Mouse (Mus musculus): ENCODE results near the gene Vdr. TPM values are rescaled to one million over a fixed set of nuclear protein-coding genes. Genes with fewer than 3 reads are reported as not detected.

Gene Vdr
- polyA plus RNA-seq (2016; fragmentation: Nextera tagmentation; extraction: Ambion mirVana): 0.24 and 0.42 TPM in 2 replicates

DNA sequence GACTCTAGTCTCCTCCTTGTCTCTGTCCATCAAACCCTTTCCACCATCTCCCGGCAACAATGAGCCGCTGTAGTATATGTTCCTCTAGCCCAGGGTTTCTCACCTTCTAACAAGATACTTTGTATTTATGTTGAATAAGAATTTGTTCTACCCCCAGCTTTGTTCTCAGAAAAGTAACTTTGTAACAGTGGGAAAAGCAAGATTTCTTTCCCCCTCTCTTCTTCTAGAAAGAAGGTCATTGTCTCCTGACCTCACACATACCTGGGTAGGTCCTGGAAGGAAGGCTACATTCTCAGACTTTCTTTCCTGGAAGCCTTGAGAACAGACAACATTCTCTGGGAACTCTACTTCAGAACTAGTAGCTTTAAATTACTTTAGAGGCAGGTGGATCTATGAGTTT, at the start of gene Vdr:
TSS of gene Vdr (minus strand) at position 101 of the 400 bp plus-strand sequence.
- H3K27ac ChIP-seq: no peak within 1 kb of the TSS
- H3K4me1 ChIP-seq (replicated peaks): peaks cover 14% of the 10 kb centered on the region
- H3K4me3 ChIP-seq (replicated peaks): no peak within 1 kb of the TSS
- peaks cover 50% of the 10 kb centered on the region for H3K27me3 ChIP-seq
- H3K9me3 ChIP-seq: no peaks in the 10 kb centered on the region
- H3K36me3 ChIP-seq: no peaks in the 10 kb centered on the region
- H3K9ac ChIP-seq (replicated peaks): no peak within 1 kb of the TSS
- ATAC-seq (ENCODE audit: insufficient number of reproducible peaks, insufficient read depth, low FRiP score, low TSS enrichment, low read depth): no peak
- WGBS: 97% methylated on average over 2 of the region's 2 CpGs
- H3K4me2 ChIP-seq: no peak within 1 kb of the TSS

GRCm38 (mm10) chr15:97956416-97956815, 46.0 kb upstream of the Vdr start:
- no peak overlapping the region for H3K4me2 ChIP-seq
- no peak overlapping the region for H3K4me3 ChIP-seq (replicated peaks)
- ATAC-seq (ENCODE audit: insufficient number of reproducible peaks, insufficient read depth, low FRiP score, low TSS enrichment, low read depth): no peak
- H3K9ac ChIP-seq (replicated peaks): no peak overlapping the region
- H3K36me3 ChIP-seq: no peaks in the 10 kb centered on the region
- no peaks in the 10 kb centered on the region for H3K9me3 ChIP-seq
- 0 out of 2 replicates have a peak overlapping the region, but pooled peaks have one; percentile 17 for H3K27ac ChIP-seq
- 57% methylated on average over 11 of the region's 11 CpGs for WGBS
- H3K27me3 ChIP-seq: peaks cover 7% of the 10 kb centered on the region; the same call in 1 of the 2 replicates
- H3K4me1 ChIP-seq (replicated peaks): peaks cover 21% of the 10 kb centered on the region

DNA sequence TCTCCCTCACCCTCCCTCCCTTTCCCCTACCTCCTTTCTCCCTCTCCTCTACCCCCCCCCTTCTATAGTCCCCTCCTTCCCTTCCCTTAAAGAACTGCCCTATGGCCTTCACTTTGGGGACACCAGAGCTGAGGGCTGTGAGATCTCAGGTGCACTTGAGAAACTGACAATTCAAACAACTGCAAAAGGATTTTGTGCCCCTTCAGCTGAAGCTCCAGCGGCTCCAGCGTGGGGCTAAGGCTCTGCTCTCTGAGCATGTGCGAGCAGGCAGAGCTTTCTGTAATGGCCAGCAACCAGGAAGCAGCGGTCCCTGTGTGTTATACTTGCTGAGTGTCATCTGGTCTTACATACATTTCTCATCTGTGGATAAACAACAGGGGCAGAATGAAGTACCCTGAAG, 45.3 kb upstream of the Vdr start:
- H3K27me3 ChIP-seq: peaks cover 7% of the 10 kb centered on the region; the same call in 1 of the 2 replicates
- H3K36me3 ChIP-seq: no peaks in the 10 kb centered on the region
- no peaks in the 10 kb centered on the region for H3K9me3 ChIP-seq
- H3K4me2 ChIP-seq: no peak overlapping the region
- H3K4me1 ChIP-seq (replicated peaks): peaks cover 21% of the 10 kb centered on the region
- H3K9ac ChIP-seq (replicated peaks): no peak overlapping the region
- H3K4me3 ChIP-seq (replicated peaks): no peak overlapping the region
- ATAC-seq (ENCODE audit: insufficient number of reproducible peaks, insufficient read depth, low FRiP score, low TSS enrichment, low read depth): no peak
- WGBS: 22% methylated on average over 4 of the region's 4 CpGs
- H3K27ac ChIP-seq: no peak overlapping the region

- no peak overlapping the region for H3K4me3 ChIP-seq (replicated peaks)
- H3K4me2 ChIP-seq: no peak overlapping the region
- H3K27me3 ChIP-seq: peaks cover 7% of the 10 kb centered on the region; the same call in 1 of the 2 replicates
- ATAC-seq (ENCODE audit: insufficient number of reproducible peaks, insufficient read depth, low FRiP score, low TSS enrichment, low read depth): no peak
- H3K9me3 ChIP-seq: no peaks in the 10 kb centered on the region
- H3K9ac ChIP-seq (replicated peaks): no peak overlapping the region
- peaks cover 21% of the 10 kb centered on the region for H3K4me1 ChIP-seq (replicated peaks)
- 76% methylated on average over 1 of the region's 1 CpGs for WGBS
- no peak overlapping the region for H3K27ac ChIP-seq
- no peaks in the 10 kb centered on the region for H3K36me3 ChIP-seq
These were observed 44.9 kb upstream of the Vdr start for GRCm38 (mm10) chr15:97955286-97955685.

- H3K9ac ChIP-seq (replicated peaks): no peak overlapping the region
- ATAC-seq (ENCODE audit: insufficient number of reproducible peaks, insufficient read depth, low FRiP score, low TSS enrichment, low read depth): no peak
- no peaks in the 10 kb centered on the region for H3K9me3 ChIP-seq
- H3K4me1 ChIP-seq (replicated peaks): peaks cover 23% of the 10 kb centered on the region
- 82% methylated on average over 8 of the region's 8 CpGs for WGBS
- H3K4me2 ChIP-seq: no peak overlapping the region
- peaks cover 7% of the 10 kb centered on the region; the same call in 1 of the 2 replicates for H3K27me3 ChIP-seq
- no peak overlapping the region for H3K4me3 ChIP-seq (replicated peaks)
- no peaks in the 10 kb centered on the region for H3K36me3 ChIP-seq
- H3K27ac ChIP-seq: no peak overlapping the region
These were observed 44.2 kb upstream of the Vdr start for GRCm38 (mm10) chr15:97954671-97955070.

- WGBS: 67% methylated on average over 4 of the region's 4 CpGs
- Histone ChIP-seq H3K27me3 (peaks cover 7% of the 10 kb centered on the region; the same call in 1 of the 2 replicates), H3K27ac (no peak overlapping the region), H3K9ac (replicated peaks) (no peak overlapping the region), H3K4me3 (replicated peaks) (no peak overlapping the region), H3K36me3 (no peaks in the 10 kb centered on the region), H3K4me1 (replicated peaks) (peaks cover 32% of the 10 kb centered on the region), H3K9me3 (no peaks in the 10 kb centered on the region), H3K4me2 (0 out of 2 replicates have a peak overlapping the region, but pooled peaks have one; percentile 27)
- ATAC-seq (ENCODE audit: insufficient number of reproducible peaks, insufficient read depth, low FRiP score, low TSS enrichment, low read depth): 0 out of 2 replicates have a peak, but pooled peaks have one; percentile 24
These were observed 42.4 kb upstream of the Vdr start for GRCm38 (mm10) chr15:97952889-97953189.

- Histone ChIP-seq H3K9ac (replicated peaks) (0 out of 2 replicates have a peak overlapping the region, but pooled peaks have one; percentile 31), H3K4me1 (replicated peaks) (peaks cover 32% of the 10 kb centered on the region), H3K9me3 (no peaks in the 10 kb centered on the region), H3K27me3 (peaks cover 7% of the 10 kb centered on the region; the same call in 1 of the 2 replicates), H3K36me3 (no peaks in the 10 kb centered on the region), H3K4me2 (peak overlapping the region; percentile 27; the same call in 1 of the 2 replicates), H3K27ac (no peak overlapping the region), H3K4me3 (replicated peaks) (0 out of 2 replicates have a peak overlapping the region, but pooled peaks have one; percentile 13)
- 15% methylated on average over 16 of the region's 16 CpGs for WGBS
- ATAC-seq (ENCODE audit: insufficient number of reproducible peaks, insufficient read depth, low FRiP score, low TSS enrichment, low read depth): peak; percentile 48; the same call in 1 of the 2 replicates
These were observed 41.9 kb upstream of the Vdr start for GRCm38 (mm10) chr15:97952137-97952888.

- 70% methylated on average over 7 of the region's 7 CpGs for WGBS
- ATAC-seq (ENCODE audit: insufficient number of reproducible peaks, insufficient read depth, low FRiP score, low TSS enrichment, low read depth): no peak
- no peaks in the 10 kb centered on the region for H3K36me3 ChIP-seq
- no peak overlapping the region for H3K9ac ChIP-seq (replicated peaks)
- H3K4me2 ChIP-seq: no peak overlapping the region
- H3K9me3 ChIP-seq: no peaks in the 10 kb centered on the region
- H3K4me1 ChIP-seq (replicated peaks): peaks cover 21% of the 10 kb centered on the region
- H3K4me3 ChIP-seq (replicated peaks): no peak overlapping the region
- H3K27me3 ChIP-seq: peaks cover 7% of the 10 kb centered on the region; the same call in 1 of the 2 replicates
- no peak overlapping the region for H3K27ac ChIP-seq
These were observed 39.8 kb upstream of the Vdr start for GRCm38 (mm10) chr15:97950240-97950639.

DNA sequence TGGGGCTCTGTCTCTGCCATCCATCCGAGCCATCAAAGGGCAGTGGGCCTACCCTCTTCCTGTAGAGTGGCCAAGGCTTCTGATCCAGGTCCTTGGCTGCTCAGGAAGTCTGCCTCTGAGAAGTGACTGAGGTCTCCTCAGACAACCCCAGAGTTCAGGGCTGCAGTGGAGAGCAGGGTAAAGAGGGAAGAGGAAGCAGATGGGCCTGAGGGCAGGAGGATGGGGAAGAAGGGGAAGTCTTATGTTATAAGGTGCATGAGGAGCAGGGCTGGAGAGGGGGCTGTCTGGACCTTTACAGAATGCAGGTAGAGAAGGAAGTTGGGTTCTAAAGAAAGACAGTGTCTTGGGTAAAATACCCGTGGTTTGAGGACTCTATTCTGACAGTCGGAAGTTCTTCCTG, 39.3 kb upstream of the Vdr start:
- Histone ChIP-seq H3K36me3 (no peaks in the 10 kb centered on the region), H3K9ac (replicated peaks) (no peak overlapping the region), H3K27me3 (peaks cover 7% of the 10 kb centered on the region; the same call in 1 of the 2 replicates), H3K27ac (no peak overlapping the region), H3K4me1 (replicated peaks) (peaks cover 19% of the 10 kb centered on the region), H3K9me3 (no peaks in the 10 kb centered on the region), H3K4me3 (replicated peaks) (no peak overlapping the region), H3K4me2 (no peak overlapping the region)
- ATAC-seq (ENCODE audit: insufficient number of reproducible peaks, insufficient read depth, low FRiP score, low TSS enrichment, low read depth): no peak
- WGBS: 65% methylated on average over 3 of the region's 3 CpGs

DNA sequence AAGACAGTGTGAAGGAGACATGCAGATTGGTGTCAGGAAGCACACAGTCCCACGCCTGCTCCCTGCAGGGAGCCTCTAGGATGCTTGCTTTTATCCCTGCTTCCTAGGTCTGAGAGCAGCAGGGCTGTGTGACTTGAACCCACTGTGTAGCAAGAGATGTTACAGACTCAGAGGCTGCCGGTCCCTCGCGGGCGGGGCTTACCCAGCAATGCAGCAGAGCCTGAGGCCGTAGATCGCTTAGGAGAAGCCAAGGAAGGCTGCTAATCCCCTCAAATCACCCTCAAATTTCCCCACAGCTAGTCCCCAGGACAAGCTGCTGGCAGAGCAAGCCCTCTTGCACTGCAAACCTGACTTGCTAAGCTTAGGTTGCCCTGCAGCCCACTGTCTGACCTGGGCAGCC, 38.3 kb upstream of the Vdr start:
- no peak overlapping the region for H3K4me3 ChIP-seq (replicated peaks)
- no peaks in the 10 kb centered on the region for H3K36me3 ChIP-seq
- H3K27me3 ChIP-seq: peaks cover 7% of the 10 kb centered on the region; the same call in 1 of the 2 replicates
- no peak for ATAC-seq (ENCODE audit: insufficient number of reproducible peaks, insufficient read depth, low FRiP score, low TSS enrichment, low read depth)
- H3K4me1 ChIP-seq (replicated peaks): peaks cover 19% of the 10 kb centered on the region
- H3K4me2 ChIP-seq: no peak overlapping the region
- no peaks in the 10 kb centered on the region for H3K9me3 ChIP-seq
- no peak overlapping the region for H3K9ac ChIP-seq (replicated peaks)
- H3K27ac ChIP-seq: no peak overlapping the region
- WGBS: 27% methylated on average over 7 of the region's 7 CpGs

DNA sequence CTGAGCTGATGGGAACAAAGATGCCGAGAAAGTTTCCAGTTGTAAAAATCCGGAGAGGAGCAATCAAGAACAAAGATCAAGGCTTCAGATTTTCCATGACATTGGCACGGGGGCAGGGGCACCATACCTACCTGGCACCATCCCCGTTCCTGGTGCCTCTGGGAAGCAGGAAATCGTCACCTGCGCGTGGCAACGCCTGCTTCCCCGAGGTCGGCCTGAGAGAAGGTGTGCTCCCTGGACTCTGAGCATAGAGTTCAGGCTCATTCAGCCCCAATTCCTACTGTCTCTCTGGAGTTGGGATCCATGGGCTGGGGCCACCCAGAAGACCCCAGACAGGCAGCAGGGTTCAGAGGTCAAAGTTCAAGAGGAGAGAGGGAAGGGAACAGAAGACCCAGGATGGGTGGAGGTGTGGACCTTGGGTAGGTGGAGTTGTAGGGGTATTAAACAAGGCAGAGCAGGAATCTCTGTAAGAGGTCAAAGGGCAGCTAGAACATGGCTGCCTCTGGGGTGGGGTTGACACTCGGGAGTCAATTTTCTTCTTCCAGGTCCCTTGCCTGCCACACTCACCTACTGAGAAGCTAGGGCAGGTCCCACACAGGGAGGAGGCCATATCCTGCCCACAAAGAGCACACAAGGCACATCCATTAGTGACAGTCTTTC, 35.4 kb upstream of the Vdr start:
- Histone ChIP-seq H3K4me2 (no peak overlapping the region), H3K9ac (replicated peaks) (no peak overlapping the region), H3K27me3 (no peaks in the 10 kb centered on the region), H3K36me3 (no peaks in the 10 kb centered on the region), H3K4me3 (replicated peaks) (no peak overlapping the region), H3K4me1 (replicated peaks) (peaks cover 11% of the 10 kb centered on the region), H3K9me3 (no peaks in the 10 kb centered on the region; the same call in 1 of the 2 replicates), H3K27ac (no peak overlapping the region)
- WGBS: 73% methylated on average over 11 of the region's 11 CpGs
- ATAC-seq (ENCODE audit: insufficient number of reproducible peaks, insufficient read depth, low FRiP score, low TSS enrichment, low read depth): no peak

Measured in limb, embryonic 12.5 days (tissue).